In genomic region chr17:31435934-31436813, GRCm38 (mm10) we compare ENCODE assay signal across 14 mouse cellular contexts. TPM values are rescaled to one million over a fixed set of nuclear protein-coding genes. Genes with fewer than 3 reads are reported as not detected.
DNase-seq lines count a peak whose midpoint lies in the region; ATAC-seq and TF ChIP-seq lines count a peak whose summit lies in the region.
"Had no signal": no experiment of that assay in that cellular context is flagged by ENCODE, and none has a peak within 500 bp of the region (broad histone marks: within the 10 kb centered on the region; RNA-seq: fewer than 3 reads in every experiment).

No protein-coding gene starts in this region.

- H3K27me3 ChIP-seq in heart, adult 2 months (ENCODE audit: control insufficient read depth, insufficient read depth, low read length) = no peaks in the 10 kb centered on the region
- H3K27me3 ChIP-seq in forebrain, embryonic 14.5 days (replicated peaks; ENCODE audit: control insufficient read depth, insufficient read depth, low read length) = no peaks in the 10 kb centered on the region
- H3K27me3 ChIP-seq in midbrain, embryonic 14.5 days (ENCODE audit: control insufficient read depth, insufficient read depth, low read length) = peaks cover 7% of the 10 kb centered on the region
- H3K27me3 ChIP-seq: embryonic facial prominence, embryonic 13.5 days; stomach, embryonic 15.5 days had no signal

- peaks cover 9% of the 10 kb centered on the region for H3K4me1 ChIP-seq in heart, adult 2 months (ENCODE audit: control insufficient read depth, insufficient read depth, low read length)
- H3K4me1 ChIP-seq in forebrain, embryonic 14.5 days (ENCODE audit: control insufficient read depth, insufficient read depth, low read length) = peaks cover 18% of the 10 kb centered on the region
- H3K4me1 ChIP-seq in midbrain, embryonic 14.5 days (ENCODE audit: control insufficient read depth, insufficient read depth, low read length) = peaks cover 19% of the 10 kb centered on the region

- TF ChIP-seq POLR2A in heart, adult 2 months (IDR thresholded peaks at IDR 0.05; ENCODE audit: insufficient read depth, low read depth, low read length) = no peak

- H3K9ac ChIP-seq in heart, adult 2 months (ENCODE audit: low read depth, low read length) = no peak overlapping the region
- H3K9ac ChIP-seq in forebrain, embryonic 14.5 days (ENCODE audit: low read length) = peak overlapping the region; percentile 3; the same call in 1 of the 2 replicates
- no peak overlapping the region for H3K9ac ChIP-seq in midbrain, embryonic 14.5 days (replicated peaks; ENCODE audit: low read length)
- H3K9ac ChIP-seq: embryonic facial prominence, embryonic 13.5 days; liver, embryonic 14.5 days; stomach, embryonic 15.5 days had no signal

- WGBS in heart, adult 2 months = 59% methylated on average over 13 of the region's 13 CpGs
- 31% methylated on average over 13 of the region's 13 CpGs for WGBS in forebrain, embryonic 14.5 days
- WGBS in midbrain, embryonic 14.5 days = 17% methylated on average over 13 of the region's 13 CpGs

- H3K4me2 ChIP-seq in forebrain, embryonic 14.5 days (ENCODE audit: low read length) = no peak overlapping the region
- no peak overlapping the region for H3K4me2 ChIP-seq in midbrain, embryonic 14.5 days (ENCODE audit: low read length)
- H3K4me2 ChIP-seq: embryonic facial prominence, embryonic 13.5 days; stomach, embryonic 15.5 days had no signal

- H3K79me2 ChIP-seq in heart, adult 2 months (replicated peaks; ENCODE audit: control insufficient read depth, insufficient read depth, low read length) = no peaks in the 10 kb centered on the region

- no peak for DNase-seq in heart, adult 2 months
- no peak for DNase-seq in heart, adult 18-20 months
- DNase-seq in R1 (ENCODE audit: low read depth, low spot score) = peak; percentile 90
- DNase-seq in forebrain, embryonic 14.5 days (ENCODE audit: low spot score) = peak; percentile 31
- peak; percentile 34 for DNase-seq in midbrain, embryonic 14.5 days
- no peak for DNase-seq in thymus, postnatal 25 days
- no peak for DNase-seq in cerebellum, adult 18-20 months
- no peak for DNase-seq in cerebellum, adult 8-10 months
- DNase-seq: adrenal gland, adult 8-10 months; kidney, postnatal 14 days; right cerebral cortex, postnatal 25 days had no signal

- H3K9me3 ChIP-seq in forebrain, embryonic 14.5 days (replicated peaks; ENCODE audit: control insufficient read depth, low read length) = no peaks in the 10 kb centered on the region
- H3K9me3 ChIP-seq in midbrain, embryonic 14.5 days (ENCODE audit: control insufficient read depth, low read length) = no peaks in the 10 kb centered on the region
- H3K9me3 ChIP-seq: embryonic facial prominence, embryonic 13.5 days; stomach, embryonic 15.5 days had no signal

- no peak overlapping the region; the same call in 1 of the 2 replicates for H3K27ac ChIP-seq in heart, adult 2 months
- H3K27ac ChIP-seq in forebrain, embryonic 14.5 days (ENCODE audit: low read depth, low read length) = peak overlapping the region; percentile 64; the same call in 1 of the 2 replicates
- no peak overlapping the region for H3K27ac ChIP-seq in midbrain, embryonic 14.5 days (replicated peaks; ENCODE audit: low read depth, low read length)
- H3K27ac ChIP-seq: embryonic facial prominence, embryonic 13.5 days; liver, embryonic 14.5 days; stomach, embryonic 15.5 days had no signal

- H3K36me3 ChIP-seq in heart, adult 2 months (ENCODE audit: control insufficient read depth, insufficient read depth, low read length) = no peaks in the 10 kb centered on the region
- H3K36me3 ChIP-seq in forebrain, embryonic 14.5 days (ENCODE audit: control insufficient read depth, insufficient read depth, low read length) = 0 out of 2 replicates have a peak, but pooled peaks cover 3% of the 10 kb centered on the region
- H3K36me3 ChIP-seq in midbrain, embryonic 14.5 days (ENCODE audit: control insufficient read depth, insufficient read depth, low read length) = no peaks in the 10 kb centered on the region
- H3K36me3 ChIP-seq: embryonic facial prominence, embryonic 13.5 days; stomach, embryonic 15.5 days had no signal

- no peak; the same call in 1 of the 2 replicates for ATAC-seq in forebrain, embryonic 14.5 days
- no peak for ATAC-seq in midbrain, embryonic 14.5 days (ENCODE audit: low FRiP score, low TSS enrichment)

- no peak overlapping the region for H3K4me3 ChIP-seq in heart, adult 2 months
- H3K4me3 ChIP-seq in forebrain, embryonic 14.5 days (ENCODE audit: low read depth, low read length) = no peak overlapping the region
- H3K4me3 ChIP-seq in midbrain, embryonic 14.5 days (replicated peaks; ENCODE audit: low read depth, low read length) = no peak overlapping the region
- H3K4me3 ChIP-seq: embryonic facial prominence, embryonic 13.5 days; stomach, embryonic 15.5 days had no signal

- TF ChIP-seq CTCF in heart, adult 2 months (IDR thresholded peaks at IDR 0.05) = peak; percentile 51

- intact Hi-C loops in heart, adult 2 months (cut with DNase I) = no loop called here

- TF ChIP-seq EP300 in heart, adult 2 months (IDR thresholded peaks at IDR 0.05; ENCODE audit: insufficient read depth, low read depth, low read length) = no peak

RNA-seq across cellular contexts. Expression of gene Pde9a, which starts 50.2 kb away (rescaled TPM):
- total RNA-seq in heart, adult 2 months (2021) = 1 to 10 TPM; 3.2 to 4.0 TPM
- polyA plus RNA-seq in heart, adult 2 months (2012; rRNA removed) = 10.4 and 12.1 TPM in 2 replicates
- total RNA-seq in heart, adult 18-20 months (2021) = 1 to 10 TPM; 3.4 to 3.8 TPM
- polyA plus RNA-seq in forebrain, embryonic 14.5 days (2014; fragmentation: Nextera tagmentation; extraction: Ambion mirVana) = 60.7 and 68.5 TPM in 2 replicates
- 34.6 and 36.5 TPM in 2 replicates for polyA plus RNA-seq in midbrain, embryonic 14.5 days (2014; fragmentation: Nextera tagmentation; extraction: Ambion mirVana)

Comparison
In these comparisons a context has a peak if more than half of its experiments do, and no peak if none do; other contexts are left out.
1. DNase-seq: peak in R1 (single experiment), forebrain, embryonic 14.5 days (single experiment) and midbrain, embryonic 14.5 days (single experiment); none in heart, adult 2 months (0 of 2), heart, adult 18-20 months (0 of 2), thymus, postnatal 25 days (single experiment), cerebellum, adult 18-20 months (0 of 2) and cerebellum, adult 8-10 months (single experiment).